Comparison of ENCODE assay signal across 20 mouse cellular contexts in the genomic region with DNA sequence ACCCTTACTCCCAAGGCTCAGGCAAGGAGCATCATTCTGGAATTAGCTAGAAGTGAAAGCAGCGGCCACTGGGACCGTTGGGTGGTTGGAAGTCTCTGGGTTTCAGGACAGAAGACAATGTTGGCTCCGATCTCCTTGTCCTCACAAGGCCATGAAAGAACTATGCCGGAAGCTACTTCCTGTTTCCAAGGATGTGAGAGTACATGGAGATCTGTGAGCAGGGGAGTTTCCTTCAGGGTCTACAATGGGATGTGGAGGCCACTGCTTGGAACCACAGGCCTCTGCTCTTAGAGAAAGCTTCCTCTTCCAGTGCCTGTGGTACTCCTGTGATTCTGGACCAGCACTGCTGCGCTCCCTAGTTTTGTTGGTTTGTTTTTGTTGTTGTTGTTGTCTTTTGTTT. TPM values are rescaled to one million over a fixed set of nuclear protein-coding genes. Genes with fewer than 3 reads are reported as not detected.
DNase-seq lines count a peak whose midpoint lies in the region; ATAC-seq and TF ChIP-seq lines count a peak whose summit lies in the region.
"Had no signal": no experiment of that assay in that cellular context is flagged by ENCODE, and none has a peak within 500 bp of the region (broad histone marks: within the 10 kb centered on the region; RNA-seq: fewer than 3 reads in every experiment).

No protein-coding gene starts in this region.

- TF ChIP-seq CTCF in gastrocnemius, adult 2 months (IDR thresholded peaks at IDR 0.05) = no peak
- TF ChIP-seq CTCF in layer of hippocampus, adult 2 months (conservative IDR thresholded peaks at IDR 0.05) = no peak
- TF ChIP-seq CTCF in midbrain, postnatal 0 days (IDR thresholded peaks at IDR 0.05) = no peak

- H3K4me3 ChIP-seq in gastrocnemius, adult 2 months = no peak overlapping the region
- no peak overlapping the region for H3K4me3 ChIP-seq in layer of hippocampus, adult 2 months
- no peak overlapping the region for H3K4me3 ChIP-seq in midbrain, postnatal 0 days (ENCODE audit: low read depth, low read length)
- H3K4me3 ChIP-seq: embryonic facial prominence, embryonic 10.5 days; erythroblast, embryonic 14.5 days; hindbrain, embryonic 10.5 days; kidney, embryonic 15.5 days; liver, embryonic 12.5 days; myocyte had no signal

- H3K36me3 ChIP-seq in midbrain, postnatal 0 days (ENCODE audit: insufficient read depth, low read length) = no peaks in the 10 kb centered on the region
- H3K36me3 ChIP-seq: embryonic facial prominence, embryonic 10.5 days; hindbrain, embryonic 10.5 days; kidney, embryonic 15.5 days; liver, embryonic 12.5 days had no signal

- H3K4me1 ChIP-seq in midbrain, postnatal 0 days (ENCODE audit: insufficient read depth, low read length) = no peaks in the 10 kb centered on the region
- H3K4me1 ChIP-seq: hindbrain, embryonic 10.5 days; kidney, embryonic 15.5 days; liver, embryonic 12.5 days had no signal

- H3K27ac ChIP-seq in gastrocnemius, adult 2 months = peak overlapping the region; percentile 76
- H3K27ac ChIP-seq in layer of hippocampus, adult 2 months = peak overlapping the region; percentile 59
- no peak overlapping the region for H3K27ac ChIP-seq in midbrain, postnatal 0 days (ENCODE audit: low read depth, low read length)
- H3K27ac ChIP-seq: embryonic facial prominence, embryonic 10.5 days; hindbrain, embryonic 10.5 days; kidney, embryonic 15.5 days; liver, embryonic 12.5 days had no signal

- no peak overlapping the region for H3K9ac ChIP-seq in midbrain, postnatal 0 days (replicated peaks; ENCODE audit: low read length, poor library complexity, severe bottlenecking)
- H3K9ac ChIP-seq: forebrain, postnatal 0 days; kidney, embryonic 15.5 days; liver, embryonic 12.5 days had no signal

- H3K9me3 ChIP-seq in midbrain, postnatal 0 days (ENCODE audit: low read length) = no peaks in the 10 kb centered on the region
- H3K9me3 ChIP-seq: embryonic facial prominence, embryonic 10.5 days; hindbrain, embryonic 10.5 days; kidney, embryonic 15.5 days; liver, embryonic 12.5 days had no signal

- H3K27me3 ChIP-seq in midbrain, postnatal 0 days (ENCODE audit: insufficient read depth, low read length) = no peaks in the 10 kb centered on the region
- H3K27me3 ChIP-seq: kidney, embryonic 15.5 days; liver, embryonic 12.5 days had no signal

- no peak for ATAC-seq in midbrain, postnatal 0 days (ENCODE audit: low FRiP score)
- ATAC-seq: forebrain, postnatal 0 days; inflammation-experienced regulatory T-cells, adult 6 months; liver, embryonic 12.5 days had no signal

- WGBS in midbrain, postnatal 0 days = 90% methylated on average over 5 of the region's 5 CpGs

- no peak overlapping the region for H3K4me2 ChIP-seq in midbrain, postnatal 0 days (ENCODE audit: low read depth, low read length, poor library complexity, severe bottlenecking)
- H3K4me2 ChIP-seq: kidney, embryonic 15.5 days; liver, embryonic 12.5 days; midbrain, embryonic 11.5 days had no signal

- intact Hi-C loops in gastrocnemius, adult 2 months (cut with DNase I) = no loop called here
- intact Hi-C loops in heart, postnatal 10 days (cut with DNase I) = no loop called here

- DNase-seq in gastrocnemius, adult 2 months = no peak
- no peak for DNase-seq in gastrocnemius, postnatal 4 days (ENCODE audit: low spot score in 2 of 2)
- no peak for DNase-seq in layer of hippocampus, adult 2 months (ENCODE audit: low spot score in 2 of 2)
- DNase-seq in layer of hippocampus, adult 9-10 months (ENCODE audit: low spot score) = no peak
- peak; percentile 6 to 10 for DNase-seq in heart, postnatal 10 days
- DNase-seq in lung, postnatal 25 days (ENCODE audit: low spot score) = peak; percentile 76
- DNase-seq in retina, embryonic 14.5 days (ENCODE audit: low spot score) = no peak
- no peak for DNase-seq in midbrain, postnatal 0 days (ENCODE audit: low spot score)
- DNase-seq: adrenal gland, postnatal 14 days; cerebellum, postnatal 14 days; forebrain, postnatal 0 days; thymus, adult 18-20 months had no signal

RNA-seq across cellular contexts. Expression of a gene that starts 5.9 kb away (rescaled TPM):
- 100 to 1,000 TPM in 1 of 2 experiments, 10 to 100 TPM in 1; 63.7 to 165 TPM for total RNA-seq in gastrocnemius, adult 2 months (2021)
- total RNA-seq in gastrocnemius, postnatal 4 days (2021) = 1 to 10 TPM; 7.7 to 9.2 TPM
- 100 to 1,000 TPM; 130 to 131 TPM for total RNA-seq in layer of hippocampus, adult 2 months (2021)
- 1 to 10 TPM; 2.6 to 3.1 TPM for total RNA-seq in heart, postnatal 10 days (2021)
- total RNA-seq in midbrain, postnatal 0 days (2014; rRNA removed) = 20.5 and 29.2 TPM in 2 replicates
- polyA plus RNA-seq in midbrain, postnatal 0 days (2015; fragmentation: Nextera tagmentation; extraction: Ambion mirVana) = 7.8 and 9.1 TPM in 2 replicates
- polyA plus RNA-seq: erythroblast, embryonic 14.5 days; inflammation-experienced regulatory T-cells, adult 6 months had no signal

RNA-seq across cellular contexts. Expression of a gene that starts 33.4 kb away (rescaled TPM):
- 10 to 100 TPM; 44.3 to 45.4 TPM for total RNA-seq in gastrocnemius, adult 2 months (2021)
- 10 to 100 TPM; 72.9 to 76.0 TPM for total RNA-seq in gastrocnemius, postnatal 4 days (2021)
- total RNA-seq in layer of hippocampus, adult 2 months (2021) = 100 to 1,000 TPM; 244 to 252 TPM
- total RNA-seq in heart, postnatal 10 days (2021) = 10 to 100 TPM; 92.4 to 99.7 TPM
- 311 and 350 TPM in 2 replicates for total RNA-seq in midbrain, postnatal 0 days (2014; rRNA removed)
- polyA plus RNA-seq in midbrain, postnatal 0 days (2015; fragmentation: Nextera tagmentation; extraction: Ambion mirVana) = 220 and 221 TPM in 2 replicates

Comparison
In these comparisons a context has a peak if more than half of its experiments do, and no peak if none do; other contexts are left out.
1. DNase-seq: peak in heart, postnatal 10 days (2 of 2) and lung, postnatal 25 days (single experiment); none in gastrocnemius, adult 2 months (single experiment), gastrocnemius, postnatal 4 days (0 of 2), layer of hippocampus, adult 2 months (0 of 2), layer of hippocampus, adult 9-10 months (single experiment), retina, embryonic 14.5 days (single experiment) and midbrain, postnatal 0 days (single experiment).